Mouse (Mus musculus) stomach, adult 2 months (tissue): Measurements from ENCODE around the gene Xylt1. TPM values are rescaled to one million over a fixed set of nuclear protein-coding genes. Genes with fewer than 3 reads are reported as not detected.

Source experiments
- polyA plus RNA-seq: library from polyadenylated mRNA; depleted of rRNA; stranded (reverse); fragments of >200 nt; gene quantifications from 2 replicates; pipeline ENCODE4 v1.2.3, GENCODE M21; 2012; rRNA removed

Gene Xylt1
- 0.37 and 0.67 TPM in 2 replicates for polyA plus RNA-seq

GRCm38 (mm10) chr7:117380418-117381187, at the start of gene Xylt1:
Gene Xylt1, plus strand, starts transcription at chr7:117380979.

